Mouse (Mus musculus) lung, embryonic 15.5 days (tissue): ENCODE results near the gene Lcn5. TPM values are rescaled to one million over a fixed set of nuclear protein-coding genes. Genes with fewer than 3 reads are reported as not detected.
"Not testable (repeated sequence)": the region's sequence is repeated elsewhere in the genome, so short reads cannot be mapped to it uniquely, and the experiment has no call there.

ENCODE experiments used
- ATAC-seq: fragments of 200-750 bp; cut with Nextera tagmentation; 2 replicates; pipeline ENCODE4 v1.8.0; 2017; ENCODE audit warnings: moderate number of reproducible peaks, borderline replicate concordance; ENCODE audit not compliant: low FRiP score, low TSS enrichment; ENCODE audit errors: extremely low read depth
- H3K27ac ChIP-seq: fragments of 300-500 bp; sonication (generic); 2 replicates; pipeline ENCODE4 v1.5.1; 2015; ENCODE audit warnings: moderate library complexity, mild to moderate bottlenecking, inconsistent platforms
- H3K27me3 ChIP-seq: fragments of 300-500 bp; sonication (generic); 2 replicates; pipeline ENCODE4 v1.6.1; 2015; ENCODE audit warnings: inconsistent platforms
- H3K36me3 ChIP-seq: fragments of 300-500 bp; sonication (generic); 2 replicates; pipeline ENCODE4 v1.6.1; 2015; ENCODE audit warnings: inconsistent platforms
- H3K4me1 ChIP-seq: fragments of 300-500 bp; sonication (generic); 2 replicates; pipeline ENCODE4 v1.6.1; 2015; ENCODE audit warnings: inconsistent platforms
- H3K4me2 ChIP-seq: fragments of 300-500 bp; sonication (generic); 2 replicates; pipeline ENCODE4 v1.6.1; 2015; ENCODE audit warnings: inconsistent platforms, mild to moderate bottlenecking, moderate library complexity
- H3K4me3 ChIP-seq: fragments of 300-500 bp; sonication (generic); 2 replicates; pipeline ENCODE4 v1.5.1; 2015; ENCODE audit warnings: mild to moderate bottlenecking, inconsistent platforms
- H3K9ac ChIP-seq: fragments of 300-500 bp; sonication (generic); 2 replicates; pipeline ENCODE4 v1.6.1; 2015; ENCODE audit warnings: inconsistent platforms
- H3K9me3 ChIP-seq: fragments of 300-500 bp; sonication (generic); 2 replicates; pipeline ENCODE4 v1.6.1; 2016; ENCODE audit warnings: inconsistent platforms
- WGBS: fragments of 180-500 bp; shearing (Covaris S2); methylation state at CpG from one replicate; pipeline ENCODE4 v1.1.7; 2015; 5-methylcytosine and 5-hydroxymethylcytosine counted together
- polyA plus RNA-seq: library from polyadenylated mRNA; unstranded; fragments of >200 nt; fragmentation: Nextera tagmentation; extraction: Ambion mirVana; gene quantifications from 2 replicates; pipeline ENCODE4 v1.2.1, GENCODE M21; 2015

Gene Lcn5
- polyA plus RNA-seq, 1 experiment from 2014 or later: not detected

- 54% methylated on average over 2 of the region's 2 CpGs for WGBS
- Histone ChIP-seq H3K4me1 (no peaks in the 10 kb centered on the region), H3K4me3 (no peak within 1 kb of the TSS), H3K27me3 (no peaks in the 10 kb centered on the region), H3K9me3 (no peaks in the 10 kb centered on the region), H3K4me2 (no peak within 1 kb of the TSS), H3K36me3 (no peaks in the 10 kb centered on the region), H3K9ac (no peak within 1 kb of the TSS), H3K27ac (no peak within 1 kb of the TSS)
- no peak for ATAC-seq
These were observed 24.7 kb downstream of the Lcn5 start, which contains the start of gene Lcn10 for GRCm38 (mm10) chr2:25682426-25682825. Gene Lcn10 (plus strand): TSS chr2:25682726.

DNA sequence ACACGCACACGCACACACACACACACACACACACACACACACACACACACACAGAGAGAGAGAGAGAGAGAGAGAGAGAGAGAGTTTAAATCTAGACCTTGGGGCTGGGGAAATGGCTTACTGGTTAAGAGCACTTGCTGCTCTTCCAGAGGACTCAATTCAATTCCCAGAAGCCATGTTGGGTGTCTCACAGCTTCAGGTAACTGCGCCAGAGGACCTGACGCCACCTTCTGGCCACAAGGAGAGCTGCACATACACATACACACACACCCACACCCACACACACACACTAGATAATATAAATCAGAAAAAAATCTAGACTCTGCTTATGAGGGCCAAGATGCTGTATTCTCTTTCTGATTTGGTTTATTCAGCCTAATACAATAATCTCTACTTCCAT lies 29.2 kb downstream of the Lcn5 start:
- no peak overlapping the region for H3K4me2 ChIP-seq
- no peak overlapping the region for H3K4me3 ChIP-seq
- ATAC-seq: no peak
- H3K27ac ChIP-seq: no peak overlapping the region
- WGBS: 55% methylated on average over 3 of the region's 4 CpGs
- no peak overlapping the region for H3K9ac ChIP-seq
- H3K9me3 ChIP-seq: no peaks in the 10 kb centered on the region
- H3K4me1 ChIP-seq: no peaks in the 10 kb centered on the region
- H3K36me3 ChIP-seq: no peaks in the 10 kb centered on the region
- H3K27me3 ChIP-seq: no peaks in the 10 kb centered on the region

- Histone ChIP-seq H3K9me3 (no peaks in the 10 kb centered on the region), H3K27ac (no peak overlapping the region), H3K36me3 (no peaks in the 10 kb centered on the region), H3K9ac (no peak overlapping the region), H3K27me3 (no peaks in the 10 kb centered on the region), H3K4me3 (no peak overlapping the region), H3K4me1 (no peaks in the 10 kb centered on the region), H3K4me2 (no peak overlapping the region)
- no peak for ATAC-seq
These were observed 36.9 kb downstream of the Lcn5 start for GRCm38 (mm10) chr2:25694605-25695004.

DNA sequence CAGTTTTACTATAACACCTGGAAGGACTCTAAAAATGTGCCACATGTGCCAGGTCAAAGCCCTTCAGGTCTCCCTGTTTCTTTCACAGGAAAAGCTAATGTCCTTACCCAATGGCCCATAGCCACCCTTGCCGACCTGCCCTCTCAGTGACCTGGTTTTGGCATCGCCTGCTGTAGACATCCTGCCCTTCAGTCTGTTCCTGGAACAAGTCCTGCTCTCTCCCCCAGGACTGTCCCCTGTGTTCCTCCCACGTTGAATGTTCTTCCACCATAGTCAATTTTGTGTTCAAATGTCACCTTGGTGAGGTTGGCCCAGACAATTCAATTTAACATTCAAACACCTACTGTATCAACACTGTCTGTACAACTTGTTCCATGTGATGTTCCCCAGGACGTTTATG lies 39.2 kb downstream of the Lcn5 start:
- Histone ChIP-seq H3K9me3 (no peaks in the 10 kb centered on the region), H3K9ac (no peak overlapping the region), H3K27me3 (no peaks in the 10 kb centered on the region), H3K4me3 (no peak overlapping the region), H3K36me3 (no peaks in the 10 kb centered on the region), H3K27ac (no peak overlapping the region), H3K4me1 (no peaks in the 10 kb centered on the region), H3K4me2 (no peak overlapping the region)
- WGBS: 46% methylated on average over 4 of the region's 4 CpGs
- no peak for ATAC-seq

GRCm38 (mm10) chr2:25698696-25699095 lies 40.9 kb downstream of the Lcn5 start:
- Histone ChIP-seq H3K9ac (no peak overlapping the region), H3K27me3 (no peaks in the 10 kb centered on the region), H3K9me3 (no peaks in the 10 kb centered on the region), H3K4me3 (no peak overlapping the region), H3K36me3 (no peaks in the 10 kb centered on the region), H3K4me2 (no peak overlapping the region), H3K27ac (no peak overlapping the region), H3K4me1 (no peaks in the 10 kb centered on the region)
- no peak for ATAC-seq
- 92% methylated on average over 2 of the region's 2 CpGs for WGBS

- H3K9me3 ChIP-seq, H3K4me2 ChIP-seq, H3K9ac ChIP-seq, H3K4me3 ChIP-seq, ATAC-seq, H3K36me3 ChIP-seq, H3K4me1 ChIP-seq, H3K27ac ChIP-seq, H3K27me3 ChIP-seq: not testable (repeated sequence)
- WGBS: 70% methylated on average over 3 of the region's 3 CpGs
These were observed 42.0 kb downstream of the Lcn5 start, which contains the start of gene Obp2a for GRCm38 (mm10) chr2:25699743-25700142. Gene Obp2a (plus strand): TSS chr2:25700043.

GRCm38 (mm10) chr2:25701001-25701400 lies 43.2 kb downstream of the Lcn5 start:
- no peak overlapping the region for H3K4me2 ChIP-seq
- H3K27me3 ChIP-seq: no peaks in the 10 kb centered on the region
- H3K9ac ChIP-seq: no peak overlapping the region
- 77% methylated on average over 5 of the region's 5 CpGs for WGBS
- ATAC-seq: no peak
- H3K9me3 ChIP-seq: no peaks in the 10 kb centered on the region
- H3K36me3 ChIP-seq: no peaks in the 10 kb centered on the region
- no peak overlapping the region for H3K4me3 ChIP-seq
- H3K4me1 ChIP-seq: no peaks in the 10 kb centered on the region
- no peak overlapping the region for H3K27ac ChIP-seq

DNA sequence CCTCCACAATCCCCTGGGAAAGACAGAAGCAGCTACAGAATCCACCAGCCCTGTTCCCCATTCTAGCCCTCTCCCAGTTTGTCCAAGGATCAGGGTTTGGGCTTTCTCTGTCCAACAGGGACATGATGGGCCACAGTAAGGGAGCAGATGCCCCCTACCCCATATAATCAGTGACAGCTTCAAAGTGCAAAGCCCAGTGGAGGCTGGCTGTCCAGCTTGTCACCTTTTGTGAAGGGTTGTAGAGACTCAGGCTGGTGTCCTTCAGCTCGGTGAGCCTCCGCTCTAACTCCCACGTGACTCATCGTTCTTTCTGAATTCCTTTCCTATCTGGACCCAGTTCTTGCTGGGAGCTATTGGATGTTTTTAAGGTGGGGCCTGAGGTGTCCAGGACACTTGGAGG lies 46.0 kb downstream of the Lcn5 start:
- Histone ChIP-seq H3K9ac (no peak overlapping the region), H3K4me1 (peaks cover 6% of the 10 kb centered on the region; the same call in 1 of the 2 replicates), H3K36me3 (no peaks in the 10 kb centered on the region), H3K4me2 (no peak overlapping the region), H3K9me3 (no peaks in the 10 kb centered on the region), H3K27me3 (no peaks in the 10 kb centered on the region), H3K4me3 (no peak overlapping the region), H3K27ac (no peak overlapping the region)
- WGBS: 65% methylated on average over 4 of the region's 4 CpGs
- no peak for ATAC-seq

DNA sequence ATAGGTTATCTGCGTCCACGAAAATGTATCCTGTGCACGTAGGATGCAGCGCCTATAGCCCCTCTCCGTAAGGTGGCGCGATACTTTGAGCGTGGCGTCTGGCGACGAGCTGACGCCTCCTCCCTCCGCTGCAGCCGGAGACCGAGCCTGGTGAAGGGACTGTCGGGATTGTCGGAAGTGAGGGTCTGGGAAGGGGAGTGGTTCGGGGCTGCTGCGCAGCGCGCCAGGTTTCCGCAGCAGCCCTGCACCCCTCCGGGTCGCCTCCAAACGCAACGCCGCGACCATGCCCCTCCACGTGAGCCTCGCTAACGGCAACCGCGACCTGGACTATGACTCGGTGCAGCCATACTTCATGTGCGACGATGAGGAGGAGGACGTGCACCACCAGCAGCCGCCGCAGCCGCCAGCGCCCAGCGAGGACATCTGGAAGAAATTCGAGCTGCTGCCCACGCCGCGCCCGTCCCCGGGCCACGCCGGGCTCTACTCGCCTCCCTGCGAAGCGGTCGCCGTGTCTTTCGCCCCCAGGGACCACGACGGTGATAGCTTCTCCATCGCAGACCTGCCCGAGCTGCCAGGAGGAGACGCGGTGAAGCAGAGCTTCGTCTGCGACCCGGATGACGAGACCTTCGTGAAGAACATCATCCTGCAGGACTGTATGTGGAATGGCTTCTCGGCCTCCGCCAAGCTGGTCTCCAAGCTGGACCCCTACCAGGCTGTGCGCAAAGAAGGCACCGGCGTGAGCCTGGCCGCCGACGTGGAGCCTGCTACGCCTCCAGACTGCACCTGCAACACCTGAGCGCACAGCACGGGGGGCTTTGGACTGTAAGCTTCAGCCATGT lies 49.1 kb downstream of the Lcn5 start, which contains the start of gene Bmyc:
Gene Bmyc, plus strand, starts transcription at position 97 of the 839 bp plus-strand sequence.
- Histone ChIP-seq H3K9me3 (no peaks in the 10 kb centered on the region), H3K9ac (peak within 1 kb of the TSS; percentile 67), H3K4me2 (peak within 1 kb of the TSS; percentile 92), H3K27me3 (no peaks in the 10 kb centered on the region), H3K4me3 (peak within 1 kb of the TSS; percentile 86), H3K36me3 (no peaks in the 10 kb centered on the region), H3K4me1 (peaks cover 6% of the 10 kb centered on the region; the same call in 1 of the 2 replicates), H3K27ac (peak within 1 kb of the TSS; percentile 73)
- under 1% methylated on average over 78 of the region's 78 CpGs for WGBS
- peak; percentile 88 for ATAC-seq

- Histone ChIP-seq H3K4me3 (no peak overlapping the region), H3K9me3 (no peaks in the 10 kb centered on the region), H3K4me1 (peaks cover 6% of the 10 kb centered on the region; the same call in 1 of the 2 replicates), H3K27ac (no peak overlapping the region), H3K4me2 (peak overlapping the region; percentile 20), H3K9ac (no peak overlapping the region), H3K27me3 (no peaks in the 10 kb centered on the region), H3K36me3 (no peaks in the 10 kb centered on the region)
- ATAC-seq: no peak
- WGBS: 58% methylated on average over 2 of the region's 2 CpGs
These were observed 50.4 kb downstream of the Lcn5 start for GRCm38 (mm10) chr2:25708121-25708520.

DNA sequence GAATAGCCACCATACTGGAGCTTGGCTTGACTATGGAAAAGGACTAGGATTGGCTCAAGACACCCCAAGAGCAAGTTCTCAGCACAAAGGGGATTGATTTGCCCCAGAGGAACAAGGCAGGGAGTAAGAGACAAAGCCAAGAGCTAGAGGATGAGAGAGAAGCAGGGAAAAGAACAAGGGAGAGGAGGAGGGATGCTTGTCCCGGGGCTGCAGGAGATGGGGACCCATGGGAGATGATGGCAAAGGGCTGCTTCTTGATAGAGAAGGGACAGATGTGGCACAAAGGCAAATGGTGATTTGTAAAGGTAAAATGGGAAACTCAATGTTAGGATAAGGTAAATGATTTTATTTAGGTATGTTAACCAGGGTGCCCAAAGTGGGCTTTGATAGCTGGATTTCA lies 51.3 kb downstream of the Lcn5 start:
- H3K36me3 ChIP-seq, H3K27ac ChIP-seq, H3K9ac ChIP-seq, H3K27me3 ChIP-seq, H3K4me1 ChIP-seq, H3K4me3 ChIP-seq, ATAC-seq, H3K4me2 ChIP-seq, H3K9me3 ChIP-seq: not testable (repeated sequence)
- 97% methylated on average over 1 of the region's 1 CpGs for WGBS

DNA sequence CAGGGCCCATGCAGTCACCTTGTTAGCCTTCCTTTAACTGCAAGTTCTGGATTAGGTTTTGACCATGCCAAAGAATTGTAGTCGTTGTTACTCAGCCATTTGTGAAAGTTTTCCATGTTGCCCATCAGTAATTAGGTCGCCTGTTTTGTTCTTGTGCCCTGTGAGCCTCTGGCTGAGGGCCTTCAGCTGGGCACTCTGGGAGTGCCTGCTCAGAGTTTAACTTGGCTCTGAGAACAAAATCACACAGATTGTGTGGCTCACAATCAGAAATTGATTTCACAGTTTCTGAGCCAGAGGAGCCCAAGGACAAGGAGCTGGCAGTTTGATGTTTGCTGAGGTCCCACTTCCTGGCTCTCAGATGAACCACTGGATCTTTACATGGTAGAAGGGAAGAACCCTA lies 52.0 kb downstream of the Lcn5 start:
- not testable (repeated sequence) for H3K4me2 ChIP-seq, H3K27me3 ChIP-seq, H3K36me3 ChIP-seq, H3K4me3 ChIP-seq, H3K27ac ChIP-seq, ATAC-seq, H3K9me3 ChIP-seq, H3K4me1 ChIP-seq, H3K9ac ChIP-seq
- 81% methylated on average over 2 of the region's 2 CpGs for WGBS
